Mouse (Mus musculus) liver, embryonic 13.5 days (tissue): ENCODE measurements at regions not wholly inside any gene's neighbourhood (a gene's known extent, or its start where the extent isn't known, plus 50 kb on each side); places are given as distances from the start of the nearest gene placed in this dataset.
"Not testable (repeated sequence)": the region's sequence is repeated elsewhere in the genome, so short reads cannot be mapped to it uniquely, and the experiment has no call there.

ENCODE experiments used
- ATAC-seq: fragments of 200-750 bp; cut with Nextera tagmentation; 2 replicates; pipeline ENCODE4 v1.8.0; 2017; ENCODE audit warnings: low read depth, mild to moderate bottlenecking, moderate number of reproducible peaks, moderate library complexity
- DNase-seq: peaks from one replicate; pipeline ENCODE4 v3.0.0; 2022
- H3K27ac ChIP-seq: fragments of 300-500 bp; sonication (generic); 2 replicates; pipeline ENCODE4 v1.5.1; 2015; ENCODE audit warnings: moderate library complexity, mild to moderate bottlenecking, inconsistent platforms
- H3K27me3 ChIP-seq: fragments of 300-500 bp; sonication (generic); 2 replicates; pipeline ENCODE4 v1.6.1; 2015; ENCODE audit warnings: mild to moderate bottlenecking, inconsistent platforms
- H3K36me3 ChIP-seq: fragments of 300-500 bp; sonication (generic); 2 replicates; pipeline ENCODE4 v1.6.1; 2015; ENCODE audit warnings: mild to moderate bottlenecking, inconsistent platforms
- H3K4me1 ChIP-seq: fragments of 300-500 bp; sonication (generic); replicated peaks from 2 replicates; pipeline ENCODE4 v1.6.1; 2015; ENCODE audit warnings: inconsistent platforms
- H3K4me2 ChIP-seq: fragments of 300-500 bp; sonication (generic); 2 replicates; pipeline ENCODE4 v1.6.1; 2015; ENCODE audit warnings: inconsistent platforms, mild to moderate bottlenecking, moderate library complexity
- H3K4me3 ChIP-seq: fragments of 300-500 bp; sonication (generic); replicated peaks from 2 replicates; pipeline ENCODE4 v1.5.1; 2015; ENCODE audit warnings: mild to moderate bottlenecking, inconsistent platforms
- H3K9ac ChIP-seq: fragments of 300-500 bp; sonication (generic); 2 replicates; pipeline ENCODE4 v1.6.1; 2015; ENCODE audit warnings: mild to moderate bottlenecking, inconsistent platforms
- H3K9me3 ChIP-seq: fragments of 300-500 bp; sonication (generic); replicated peaks from 2 replicates; pipeline ENCODE4 v1.6.1; 2016; ENCODE audit warnings: inconsistent platforms
- WGBS: fragments of 180-500 bp; shearing (Covaris S2); methylation state at CpG from one replicate; pipeline ENCODE4 v1.1.7; 2015; ENCODE audit not compliant: insufficient replicate concordance; 5-methylcytosine and 5-hydroxymethylcytosine counted together

GRCm38 (mm10) chr3:80082780-80083519 is 198.6 kb downstream of the Fam198b start:
- H3K27me3 ChIP-seq = no peaks in the 10 kb centered on the region
- DNase-seq (no peak), ATAC-seq (no peak)
- H3K4me2 ChIP-seq = no peak overlapping the region
- no peak overlapping the region for H3K27ac ChIP-seq
- no peaks in the 10 kb centered on the region for H3K9me3 ChIP-seq
- no peaks in the 10 kb centered on the region for H3K4me1 ChIP-seq
- no peaks in the 10 kb centered on the region for H3K36me3 ChIP-seq
- H3K9ac ChIP-seq = no peak overlapping the region
- H3K4me3 ChIP-seq = no peak overlapping the region
- WGBS = 57% methylated on average over 8 of the region's 8 CpGs

GRCm38 (mm10) chr3:80084168-80084567 is 199.8 kb downstream of the Fam198b start:
- H3K4me2 ChIP-seq = no peak overlapping the region
- DNase-seq (no peak), ATAC-seq (no peak)
- H3K9me3 ChIP-seq = no peaks in the 10 kb centered on the region
- no peak overlapping the region for H3K27ac ChIP-seq
- H3K4me1 ChIP-seq = no peaks in the 10 kb centered on the region
- H3K27me3 ChIP-seq = no peaks in the 10 kb centered on the region
- H3K36me3 ChIP-seq = no peaks in the 10 kb centered on the region
- H3K4me3 ChIP-seq = no peak overlapping the region
- 58% methylated on average over 3 of the region's 3 CpGs for WGBS
- no peak overlapping the region for H3K9ac ChIP-seq

GRCm38 (mm10) chr3:80099625-80100024 is 215.3 kb downstream of the Fam198b start:
- DNase-seq = no peak
- Histone ChIP-seq H3K4me2 (no peak overlapping the region), H3K9ac (no peak overlapping the region), H3K9me3 (no peaks in the 10 kb centered on the region), H3K36me3 (no peaks in the 10 kb centered on the region), H3K27ac (no peak overlapping the region), H3K4me1 (no peaks in the 10 kb centered on the region), H3K27me3 (no peaks in the 10 kb centered on the region), H3K4me3 (no peak overlapping the region)
- 72% methylated on average over 3 of the region's 3 CpGs for WGBS
- ATAC-seq = no peak

GRCm38 (mm10) chr3:80120177-80120736 is 235.9 kb downstream of the Fam198b start:
- H3K4me1 ChIP-seq = no peaks in the 10 kb centered on the region
- H3K9ac ChIP-seq = no peak overlapping the region
- H3K4me2 ChIP-seq = no peak overlapping the region
- H3K9me3 ChIP-seq = no peaks in the 10 kb centered on the region
- H3K27ac ChIP-seq = no peak overlapping the region
- ATAC-seq = no peak
- WGBS = 47% methylated on average over 1 of the region's 1 CpGs
- no peak overlapping the region for H3K4me3 ChIP-seq
- DNase-seq = no peak
- no peaks in the 10 kb centered on the region for H3K27me3 ChIP-seq
- no peaks in the 10 kb centered on the region for H3K36me3 ChIP-seq

GRCm38 (mm10) chr3:80123666-80124065 is 239.3 kb downstream of the Fam198b start:
- no peaks in the 10 kb centered on the region for H3K4me1 ChIP-seq
- no peaks in the 10 kb centered on the region for H3K27me3 ChIP-seq
- no peaks in the 10 kb centered on the region for H3K36me3 ChIP-seq
- no peak overlapping the region for H3K4me2 ChIP-seq
- no peak overlapping the region for H3K9ac ChIP-seq
- no peak overlapping the region for H3K4me3 ChIP-seq
- no peaks in the 10 kb centered on the region for H3K9me3 ChIP-seq
- DNase-seq (no peak), ATAC-seq (no peak)
- WGBS = 62% methylated on average over 6 of the region's 6 CpGs
- H3K27ac ChIP-seq = no peak overlapping the region

- Histone ChIP-seq H3K27ac (no peak overlapping the region), H3K4me1 (no peaks in the 10 kb centered on the region), H3K27me3 (no peaks in the 10 kb centered on the region), H3K36me3 (no peaks in the 10 kb centered on the region), H3K4me2 (no peak overlapping the region), H3K4me3 (no peak overlapping the region), H3K9me3 (no peaks in the 10 kb centered on the region), H3K9ac (no peak overlapping the region)
- DNase-seq = no peak
- WGBS = 53% methylated on average over 8 of the region's 8 CpGs
- ATAC-seq = no peak
Observed at GRCm38 (mm10) chr3:80124621-80125020, 240.3 kb downstream of the Fam198b start.

GRCm38 (mm10) chr3:80141697-80142096 is 257.4 kb downstream of the Fam198b start:
- H3K9ac ChIP-seq = no peak overlapping the region
- no peaks in the 10 kb centered on the region for H3K36me3 ChIP-seq
- H3K27me3 ChIP-seq = no peaks in the 10 kb centered on the region
- H3K27ac ChIP-seq = no peak overlapping the region
- no peak for ATAC-seq
- H3K4me1 ChIP-seq = no peaks in the 10 kb centered on the region
- H3K4me2 ChIP-seq = no peak overlapping the region
- H3K4me3 ChIP-seq = no peak overlapping the region
- DNase-seq = no peak
- no peaks in the 10 kb centered on the region for H3K9me3 ChIP-seq
- 56% methylated on average over 1 of the region's 1 CpGs for WGBS

- Histone ChIP-seq H3K27ac (no peak overlapping the region), H3K9ac (no peak overlapping the region), H3K9me3 (no peaks in the 10 kb centered on the region), H3K4me3 (no peak overlapping the region), H3K27me3 (no peaks in the 10 kb centered on the region), H3K36me3 (no peaks in the 10 kb centered on the region), H3K4me1 (no peaks in the 10 kb centered on the region), H3K4me2 (no peak overlapping the region)
- DNase-seq = no peak
- ATAC-seq = no peak
- WGBS = 50% methylated on average over 2 of the region's 2 CpGs
Observed at GRCm38 (mm10) chr3:80160473-80160872, 276.1 kb downstream of the Fam198b start.

- Histone ChIP-seq H3K4me3 (no peak overlapping the region), H3K27me3 (no peaks in the 10 kb centered on the region), H3K36me3 (no peaks in the 10 kb centered on the region), H3K4me1 (no peaks in the 10 kb centered on the region), H3K4me2 (no peak overlapping the region), H3K9ac (no peak overlapping the region), H3K27ac (no peak overlapping the region), H3K9me3 (no peaks in the 10 kb centered on the region)
- 46% methylated on average over 2 of the region's 2 CpGs for WGBS
- ATAC-seq = no peak
- no peak for DNase-seq
Observed at GRCm38 (mm10) chr3:80181749-80182148, 297.4 kb downstream of the Fam198b start.

GRCm38 (mm10) chr3:80182161-80182560 is 297.8 kb downstream of the Fam198b start:
- ATAC-seq, H3K27me3 ChIP-seq, H3K4me3 ChIP-seq, DNase-seq, H3K9ac ChIP-seq, H3K9me3 ChIP-seq, H3K27ac ChIP-seq, H3K4me2 ChIP-seq, H3K4me1 ChIP-seq, H3K36me3 ChIP-seq: not testable (repeated sequence)
- 61% methylated on average over 2 of the region's 2 CpGs for WGBS

GRCm38 (mm10) chr3:80187406-80187805 is 303.1 kb downstream of the Fam198b start:
- 71% methylated on average over 5 of the region's 5 CpGs for WGBS
- no peaks in the 10 kb centered on the region for H3K27me3 ChIP-seq
- H3K4me1 ChIP-seq = no peaks in the 10 kb centered on the region
- no peak overlapping the region for H3K27ac ChIP-seq
- ATAC-seq (no peak), DNase-seq (no peak)
- H3K36me3 ChIP-seq = no peaks in the 10 kb centered on the region
- no peak overlapping the region for H3K9ac ChIP-seq
- no peaks in the 10 kb centered on the region for H3K9me3 ChIP-seq
- no peak overlapping the region for H3K4me3 ChIP-seq
- no peak overlapping the region for H3K4me2 ChIP-seq

- WGBS = 42% methylated on average over 2 of the region's 2 CpGs
- Histone ChIP-seq H3K4me2 (no peak overlapping the region), H3K36me3 (no peaks in the 10 kb centered on the region), H3K27me3 (no peaks in the 10 kb centered on the region), H3K4me3 (no peak overlapping the region), H3K9me3 (no peaks in the 10 kb centered on the region), H3K27ac (no peak overlapping the region), H3K4me1 (no peaks in the 10 kb centered on the region), H3K9ac (no peak overlapping the region)
- DNase-seq (no peak), ATAC-seq (no peak)
Observed at GRCm38 (mm10) chr3:80200904-80201303, 316.6 kb downstream of the Fam198b start.
